Mouse (Mus musculus): ENCODE measurements around the gene Gjc2. TPM values are rescaled to one million over a fixed set of nuclear protein-coding genes. Genes with fewer than 3 reads are reported as not detected.

Gene Gjc2
- 0.42 and 0.55 TPM in 2 replicates for polyA plus RNA-seq (2014; fragmentation: Nextera tagmentation; extraction: Ambion mirVana)

- 57% methylated on average over 3 of the region's 3 CpGs for WGBS
- ATAC-seq (replicated peaks; ENCODE audit: low FRiP score, low TSS enrichment, low read depth): peak; percentile 35; the same call in 1 of the 2 replicates
- peaks cover 12% of the 10 kb centered on the region for H3K27me3 ChIP-seq (replicated peaks; ENCODE audit: control insufficient read depth, insufficient read depth, low read length)
Observed at GRCm38 (mm10) chr11:59182864-59183331, at the start of gene Gjc2. Gene Gjc2 (minus strand): TSS chr11:59183213.

GRCm38 (mm10) chr11:59232797-59233196 lies 49.8 kb upstream of the Gjc2 start:
- Histone ChIP-seq H3K9ac (ENCODE audit: low read length) (no peak overlapping the region), H3K27me3 (replicated peaks; ENCODE audit: control insufficient read depth, insufficient read depth, low read length) (no peaks in the 10 kb centered on the region), H3K4me2 (ENCODE audit: low read length) (no peak overlapping the region), H3K4me3 (ENCODE audit: low read depth, low read length) (no peak overlapping the region), H3K4me1 (replicated peaks; ENCODE audit: control insufficient read depth, insufficient read depth, low read length) (0 out of 2 replicates have a peak, but pooled peaks cover 3% of the 10 kb centered on the region), H3K9me3 (ENCODE audit: control insufficient read depth, low read length) (no peaks in the 10 kb centered on the region), H3K27ac (ENCODE audit: low read depth) (no peak overlapping the region), H3K36me3 (ENCODE audit: control insufficient read depth, insufficient read depth, low read length) (no peaks in the 10 kb centered on the region)
- 52% methylated on average over 2 of the region's 2 CpGs for WGBS
- DNase-seq (ENCODE audit: low spot score) (no peak), ATAC-seq (replicated peaks; ENCODE audit: low FRiP score, low TSS enrichment, low read depth) (no peak)

More at GRCm38 (mm10) chr11:59182864-59183331, at the start of gene Gjc2:
- no peaks in the 10 kb centered on the region for H3K9me3 ChIP-seq (ENCODE audit: control insufficient read depth, low read length)
- H3K36me3 ChIP-seq (ENCODE audit: control insufficient read depth, insufficient read depth, low read length): peaks cover 28% of the 10 kb centered on the region
- H3K27ac ChIP-seq (ENCODE audit: low read depth): no peak within 1 kb of the TSS
- H3K4me3 ChIP-seq (ENCODE audit: low read depth, low read length): no peak within 1 kb of the TSS
- no peak within 1 kb of the TSS for H3K4me2 ChIP-seq (ENCODE audit: low read length)
- peak; percentile 58 for DNase-seq (ENCODE audit: low spot score)
- peaks cover 8% of the 10 kb centered on the region for H3K4me1 ChIP-seq (replicated peaks; ENCODE audit: control insufficient read depth, insufficient read depth, low read length)
- no peak within 1 kb of the TSS for H3K9ac ChIP-seq (ENCODE audit: low read length)

DNA sequence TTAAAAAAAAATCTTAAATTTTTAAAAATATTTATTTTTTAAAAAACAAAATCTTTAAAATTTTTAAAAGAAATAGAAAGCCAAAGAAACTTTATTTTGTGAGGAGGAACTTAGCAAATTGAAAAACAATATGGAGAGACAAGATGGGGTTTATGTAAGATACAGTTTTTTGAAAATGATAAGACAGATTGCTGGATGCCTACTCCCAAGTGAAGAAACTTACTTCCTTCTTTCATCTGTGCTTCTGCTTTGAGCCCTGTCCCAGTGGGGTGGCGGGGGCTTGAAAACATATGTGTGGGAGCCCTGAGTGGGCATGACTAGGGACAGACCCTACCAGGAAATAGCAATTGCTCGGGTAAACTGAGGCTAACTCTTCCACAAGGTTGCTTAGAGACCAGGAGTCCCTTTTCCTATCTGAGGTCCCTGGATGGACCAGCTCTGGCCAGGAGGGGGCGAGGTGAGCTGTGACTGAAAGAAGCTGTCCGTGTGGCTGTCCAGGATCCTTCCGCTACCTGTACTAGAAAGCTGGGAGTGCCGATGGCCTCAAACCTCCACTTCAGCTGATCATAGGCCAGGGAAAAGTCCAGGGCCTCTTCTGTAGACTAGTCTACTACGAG lies 47.2 kb upstream of the Gjc2 start:
- Histone ChIP-seq H3K9me3 (ENCODE audit: control insufficient read depth, low read length) (no peaks in the 10 kb centered on the region), H3K27ac (ENCODE audit: low read depth) (no peak overlapping the region), H3K4me2 (ENCODE audit: low read length) (no peak overlapping the region), H3K4me3 (ENCODE audit: low read depth, low read length) (no peak overlapping the region), H3K9ac (ENCODE audit: low read length) (no peak overlapping the region), H3K36me3 (ENCODE audit: control insufficient read depth, insufficient read depth, low read length) (no peaks in the 10 kb centered on the region), H3K27me3 (replicated peaks; ENCODE audit: control insufficient read depth, insufficient read depth, low read length) (no peaks in the 10 kb centered on the region), H3K4me1 (replicated peaks; ENCODE audit: control insufficient read depth, insufficient read depth, low read length) (peaks cover 19% of the 10 kb centered on the region)
- WGBS: 14% methylated on average over 7 of the region's 7 CpGs
- DNase-seq (ENCODE audit: low spot score) (peak; percentile 87), ATAC-seq (replicated peaks; ENCODE audit: low FRiP score, low TSS enrichment, low read depth) (no peak)

- no peaks in the 10 kb centered on the region for H3K9me3 ChIP-seq (ENCODE audit: control insufficient read depth, low read length)
- peaks cover 34% of the 10 kb centered on the region for H3K4me1 ChIP-seq (replicated peaks; ENCODE audit: control insufficient read depth, insufficient read depth, low read length)
- no peaks in the 10 kb centered on the region for H3K27me3 ChIP-seq (replicated peaks; ENCODE audit: control insufficient read depth, insufficient read depth, low read length)
- H3K4me3 ChIP-seq (ENCODE audit: low read depth, low read length): peak within 1 kb of the TSS; percentile 69
- DNase-seq (ENCODE audit: low spot score) (peak; percentile 95), ATAC-seq (replicated peaks; ENCODE audit: low FRiP score, low TSS enrichment, low read depth) (peak; percentile 98)
- 6% methylated on average over 49 of the region's 59 CpGs for WGBS
- peak within 1 kb of the TSS; percentile 99 for H3K9ac ChIP-seq (ENCODE audit: low read length)
- peaks cover 5% of the 10 kb centered on the region for H3K36me3 ChIP-seq (ENCODE audit: control insufficient read depth, insufficient read depth, low read length)
- peak within 1 kb of the TSS; percentile 72 for H3K4me2 ChIP-seq (ENCODE audit: low read length)
- peak within 1 kb of the TSS; percentile 97 for H3K27ac ChIP-seq (ENCODE audit: low read depth)
Observed at GRCm38 (mm10) chr11:59228122-59228953, 45.3 kb upstream of the Gjc2 start, which contains the start of gene Arf1. Gene Arf1 (minus strand): TSS chr11:59228270.

- ATAC-seq (replicated peaks; ENCODE audit: low FRiP score, low TSS enrichment, low read depth) (peak; percentile 83; the same call in 1 of the 2 replicates), DNase-seq (ENCODE audit: low spot score) (no peak)
- Histone ChIP-seq H3K27ac (ENCODE audit: low read depth) (peak overlapping the region; percentile 97), H3K9ac (ENCODE audit: low read length) (peak overlapping the region; percentile 99), H3K4me1 (replicated peaks; ENCODE audit: control insufficient read depth, insufficient read depth, low read length) (peaks cover 38% of the 10 kb centered on the region), H3K4me2 (ENCODE audit: low read length) (peak overlapping the region; percentile 72), H3K27me3 (replicated peaks; ENCODE audit: control insufficient read depth, insufficient read depth, low read length) (no peaks in the 10 kb centered on the region), H3K36me3 (ENCODE audit: control insufficient read depth, insufficient read depth, low read length) (peaks cover 5% of the 10 kb centered on the region), H3K4me3 (ENCODE audit: low read depth, low read length) (peak overlapping the region; percentile 69), H3K9me3 (ENCODE audit: control insufficient read depth, low read length) (no peaks in the 10 kb centered on the region)
- WGBS: under 1% methylated on average over 46 of the region's 51 CpGs
Observed at GRCm38 (mm10) chr11:59227604-59228121, 44.6 kb upstream of the Gjc2 start.

GRCm38 (mm10) chr11:59226787-59227603 lies 44.0 kb upstream of the Gjc2 start:
- Histone ChIP-seq H3K4me1 (replicated peaks; ENCODE audit: control insufficient read depth, insufficient read depth, low read length) (peaks cover 43% of the 10 kb centered on the region), H3K36me3 (ENCODE audit: control insufficient read depth, insufficient read depth, low read length) (peaks cover 5% of the 10 kb centered on the region), H3K4me2 (ENCODE audit: low read length) (peak overlapping the region; percentile 72), H3K9ac (ENCODE audit: low read length) (peak overlapping the region; percentile 99), H3K9me3 (ENCODE audit: control insufficient read depth, low read length) (no peaks in the 10 kb centered on the region), H3K27me3 (replicated peaks; ENCODE audit: control insufficient read depth, insufficient read depth, low read length) (no peaks in the 10 kb centered on the region), H3K27ac (ENCODE audit: low read depth) (peak overlapping the region; percentile 97), H3K4me3 (ENCODE audit: low read depth, low read length) (peak overlapping the region; percentile 69)
- 3% methylated on average over 21 of the region's 21 CpGs for WGBS
- DNase-seq (ENCODE audit: low spot score) (peak; percentile 59), ATAC-seq (replicated peaks; ENCODE audit: low FRiP score, low TSS enrichment, low read depth) (no peak)

DNA sequence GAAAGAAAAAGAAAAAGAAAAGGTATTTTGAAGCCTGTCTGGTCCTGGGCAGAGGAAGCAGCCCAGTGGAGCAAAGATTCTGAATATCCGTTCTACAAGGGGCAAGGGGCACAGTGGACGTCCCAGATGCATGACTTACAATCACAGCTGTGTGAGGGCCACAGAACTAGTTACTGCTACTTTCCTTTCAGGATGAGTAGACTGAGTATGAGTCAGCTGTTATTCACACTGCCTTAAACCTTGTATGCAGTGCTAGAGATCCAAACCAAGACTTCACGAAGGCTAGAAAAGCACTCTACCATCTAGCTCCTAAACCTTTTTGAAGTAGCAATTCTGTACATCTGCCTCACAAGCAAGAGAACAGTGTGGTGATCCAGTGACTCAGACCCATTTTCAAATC lies 43.2 kb upstream of the Gjc2 start:
- Histone ChIP-seq H3K9me3 (ENCODE audit: control insufficient read depth, low read length) (no peaks in the 10 kb centered on the region), H3K9ac (ENCODE audit: low read length) (peak overlapping the region; percentile 99), H3K27ac (ENCODE audit: low read depth) (no peak overlapping the region), H3K4me1 (replicated peaks; ENCODE audit: control insufficient read depth, insufficient read depth, low read length) (peaks cover 44% of the 10 kb centered on the region), H3K4me2 (ENCODE audit: low read length) (peak overlapping the region; percentile 72), H3K36me3 (ENCODE audit: control insufficient read depth, insufficient read depth, low read length) (peaks cover 5% of the 10 kb centered on the region), H3K27me3 (replicated peaks; ENCODE audit: control insufficient read depth, insufficient read depth, low read length) (no peaks in the 10 kb centered on the region), H3K4me3 (ENCODE audit: low read depth, low read length) (peak overlapping the region; percentile 69)
- DNase-seq (ENCODE audit: low spot score): no peak
- ATAC-seq (replicated peaks; ENCODE audit: low FRiP score, low TSS enrichment, low read depth): no peak
- WGBS: 46% methylated on average over 3 of the region's 3 CpGs

GRCm38 (mm10) chr11:59225167-59225566 lies 42.2 kb upstream of the Gjc2 start:
- H3K9ac ChIP-seq (ENCODE audit: low read length): no peak overlapping the region; the same call in 1 of the 2 replicates
- H3K4me1 ChIP-seq (replicated peaks; ENCODE audit: control insufficient read depth, insufficient read depth, low read length): peaks cover 51% of the 10 kb centered on the region
- H3K27me3 ChIP-seq (replicated peaks; ENCODE audit: control insufficient read depth, insufficient read depth, low read length): no peaks in the 10 kb centered on the region
- H3K36me3 ChIP-seq (ENCODE audit: control insufficient read depth, insufficient read depth, low read length): peaks cover 12% of the 10 kb centered on the region
- no peak overlapping the region for H3K27ac ChIP-seq (ENCODE audit: low read depth)
- no peaks in the 10 kb centered on the region for H3K9me3 ChIP-seq (ENCODE audit: control insufficient read depth, low read length)
- ATAC-seq (replicated peaks; ENCODE audit: low FRiP score, low TSS enrichment, low read depth) (no peak), DNase-seq (ENCODE audit: low spot score) (no peak)
- H3K4me2 ChIP-seq (ENCODE audit: low read length): peak overlapping the region; percentile 72
- WGBS: 70% methylated on average over 2 of the region's 2 CpGs
- H3K4me3 ChIP-seq (ENCODE audit: low read depth, low read length): no peak overlapping the region

All from intestine, embryonic 14.5 days (tissue).